Mouse (Mus musculus): ENCODE measurements at regions not wholly inside any gene's neighbourhood (a gene's known extent, or its start where the extent isn't known, plus 50 kb on each side); places are given as distances from the start of the nearest gene placed in this dataset.

DNA sequence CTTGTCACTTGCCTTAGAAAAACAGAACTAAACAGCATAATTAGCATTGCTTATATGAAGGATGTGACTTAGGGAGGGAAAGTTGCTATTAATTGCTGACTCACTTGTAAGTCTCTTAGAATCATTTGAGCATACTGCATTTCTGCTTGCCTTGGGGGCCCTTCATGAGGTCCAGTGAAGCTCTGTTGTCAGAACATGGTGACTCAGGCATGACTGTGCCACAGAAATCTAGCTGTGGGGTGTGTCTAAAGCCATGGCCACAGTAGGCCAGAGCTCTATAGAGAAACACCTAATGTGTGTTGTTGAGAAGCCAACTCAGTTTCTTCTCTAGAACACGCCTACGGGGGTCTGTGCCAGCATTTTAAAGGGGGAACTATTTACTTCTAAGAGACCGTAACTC, 153.2 kb upstream of the Pard3b start:
- TF ChIP-seq FLI1 (IDR thresholded peaks at IDR 0.05; ENCODE audit: low read length) (no peak), GATA1 (IDR thresholded peaks at IDR 0.05; ENCODE audit: borderline replicate concordance, low read length) (no peak)

All from megakaryocyte, embryonic 14.5 days (primary cell).